Mouse (Mus musculus): ENCODE measurements at regions not wholly inside any gene's neighbourhood (a gene's known extent, or its start where the extent isn't known, plus 50 kb on each side); places are given as distances from the start of the nearest gene placed in this dataset.
A peak's percentile ranks its signal among the peaks of the same experiment; 100 is the strongest.
"Not testable (repeated sequence)": the region's sequence is repeated elsewhere in the genome, so short reads cannot be mapped to it uniquely, and the experiment has no call there.

DNA sequence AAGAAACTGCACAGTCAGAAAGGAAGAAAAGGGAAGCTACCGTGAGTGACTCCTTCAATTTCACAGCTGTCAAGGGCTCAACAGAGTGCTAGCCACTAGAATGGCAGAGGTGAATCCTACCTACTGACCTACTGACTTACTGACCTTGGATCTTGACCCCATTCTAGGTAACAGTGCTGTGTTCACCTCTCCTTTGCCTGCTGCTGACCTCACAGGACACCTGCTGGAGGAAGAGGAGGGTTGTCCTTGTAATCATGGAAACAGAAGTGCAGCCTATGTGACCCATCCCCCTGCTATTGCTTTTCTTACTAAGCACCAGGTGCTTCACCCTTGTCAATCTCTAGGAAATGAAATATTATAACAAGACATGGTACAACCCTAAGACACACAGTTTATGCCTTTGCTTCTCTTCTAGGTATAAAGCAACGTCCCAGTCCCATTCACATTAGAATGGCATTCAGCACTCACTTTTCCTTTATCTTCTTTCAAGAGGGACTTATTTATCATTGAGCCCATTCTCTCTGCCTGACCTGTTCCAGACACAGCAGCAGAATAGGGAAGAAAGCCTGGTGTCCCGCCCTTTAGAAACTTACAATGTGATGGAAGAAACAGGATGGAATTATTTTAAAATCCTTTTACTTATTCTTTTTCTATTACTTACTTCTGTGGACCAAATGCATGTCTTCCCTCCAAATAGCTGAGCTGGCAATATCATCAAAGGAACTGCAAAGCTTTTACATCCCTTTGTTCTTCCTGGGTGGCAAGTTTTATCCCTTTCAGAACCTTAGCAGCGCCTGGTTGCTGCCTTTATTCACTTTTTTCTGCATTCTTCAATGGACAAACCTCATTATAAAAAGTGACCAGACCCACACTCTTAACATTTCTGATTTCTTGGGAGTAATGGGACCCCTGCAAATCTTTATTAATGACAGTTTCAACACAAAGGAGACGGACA lies 176.5 kb downstream of the Alg10b start:
- no peak for DNase-seq

DNA sequence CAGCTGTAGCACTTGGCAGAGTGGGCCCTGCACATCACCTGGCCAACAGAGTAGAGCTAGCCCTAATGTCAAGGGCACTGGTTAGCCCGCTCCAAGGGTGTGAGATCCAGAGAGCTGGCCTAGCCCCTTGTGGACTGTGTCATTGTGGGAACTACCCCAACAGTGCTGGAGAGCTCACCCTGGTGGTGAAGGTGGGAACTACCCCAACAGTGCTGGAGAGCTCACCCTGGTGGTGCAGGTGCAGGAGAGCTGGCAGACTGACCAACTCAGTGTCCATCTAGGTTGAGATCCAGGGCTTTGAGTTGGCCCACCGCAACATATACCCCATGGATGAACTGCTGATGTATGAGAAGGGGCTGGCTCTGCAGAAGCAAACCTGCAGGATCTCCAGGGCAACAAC lies 196.7 kb downstream of the Alg10b start:
- DNase-seq: peak; percentile 36 to 43

DNA sequence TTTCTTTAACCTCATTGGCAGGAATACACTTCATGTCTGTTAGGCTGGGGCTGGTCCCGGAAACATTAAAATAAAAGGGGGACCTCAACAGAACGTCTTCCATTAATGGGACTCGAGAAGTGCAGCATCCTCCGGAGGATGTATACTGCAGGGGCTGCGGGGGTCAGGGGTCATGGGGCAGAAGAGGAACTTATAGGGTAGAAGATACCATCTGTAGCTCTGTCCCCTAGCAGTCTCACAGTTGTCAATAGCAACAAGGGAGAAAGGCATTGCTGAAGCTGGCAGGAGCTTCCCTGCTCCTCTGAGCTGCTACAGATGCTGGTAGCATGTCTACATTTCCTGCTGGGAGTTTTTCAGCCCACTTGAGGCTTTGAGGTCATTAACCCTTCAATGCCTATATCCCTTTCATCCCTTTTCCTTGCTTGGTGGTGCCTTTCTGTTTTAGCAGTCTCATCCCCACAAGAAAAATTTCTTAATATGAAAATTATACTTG lies 198.1 kb downstream of the Alg10b start:
- no peak for DNase-seq

DNA sequence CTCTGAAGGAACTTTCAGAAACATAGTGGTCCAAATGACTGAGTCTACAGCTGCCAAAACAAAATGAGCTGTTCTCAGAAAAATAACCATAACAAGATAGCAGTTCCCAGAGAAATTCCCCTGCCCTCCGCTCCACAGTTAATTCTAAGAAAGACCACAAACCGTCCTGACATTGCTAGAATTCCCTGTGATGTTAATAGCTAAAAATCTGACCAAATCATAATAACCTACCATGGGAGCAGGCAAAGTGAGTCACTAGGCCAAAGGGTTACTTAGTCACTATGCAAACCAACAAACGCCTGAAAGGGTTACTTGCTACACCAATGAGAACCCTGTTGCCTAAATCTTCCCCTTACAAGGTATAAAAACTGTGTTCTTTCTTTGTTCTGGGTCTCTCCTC lies 206.9 kb downstream of the Alg10b start:
- not testable (repeated sequence) for DNase-seq

DNA sequence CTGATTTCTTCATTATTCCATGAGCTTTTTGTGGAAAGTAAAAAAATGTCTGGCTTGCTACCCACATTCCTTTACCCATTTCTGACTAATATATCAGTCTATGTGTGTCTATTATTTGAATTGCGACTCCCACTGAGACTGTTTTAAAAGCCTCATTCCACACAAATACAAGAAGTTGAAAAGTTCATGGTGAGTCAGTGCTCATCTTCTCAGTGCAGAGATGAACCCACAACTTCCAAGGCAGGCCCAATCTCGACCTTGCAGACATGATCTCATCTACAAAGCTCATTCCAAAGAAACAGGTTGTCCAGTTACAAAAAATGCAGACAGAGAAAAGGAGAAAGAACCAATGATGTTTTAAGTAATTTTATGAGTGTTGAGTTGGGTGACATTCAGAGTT lies 208.0 kb downstream of the Alg10b start:
- DNase-seq: no peak

DNA sequence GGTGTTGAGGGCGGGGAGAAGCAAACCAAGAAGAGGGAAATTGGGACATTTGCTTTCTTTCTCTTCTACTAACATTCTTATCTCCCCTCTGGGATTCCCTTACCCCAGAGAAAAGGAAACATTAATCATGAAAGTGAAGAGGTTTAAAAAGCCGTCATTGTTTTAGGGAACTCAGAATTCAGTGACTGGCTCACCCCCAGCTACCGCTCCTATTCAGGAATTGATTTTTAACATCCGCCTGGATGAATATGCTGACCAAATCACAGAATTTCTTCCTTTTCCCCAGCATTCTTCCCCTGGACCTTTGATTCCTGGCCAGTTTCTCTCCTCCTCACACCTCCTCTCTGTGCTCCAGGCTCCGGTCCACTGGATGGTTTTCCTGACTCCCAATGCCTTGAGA lies 211.2 kb downstream of the Alg10b start:
- DNase-seq: no peak
